Mouse (Mus musculus) lung, postnatal 0 days (tissue): ENCODE measurements at regions not wholly inside any gene's neighbourhood (a gene's known extent, or its start where the extent isn't known, plus 50 kb on each side); places are given as distances from the start of the nearest gene placed in this dataset.

ENCODE experiments used
- CTCF ChIP-seq: IDR thresholded peaks from 2 replicates; pipeline ENCODE4 v1.5.1; 2016; ENCODE audit warnings: antibody characterized with exemption, mild to moderate bottlenecking
- EP300 ChIP-seq: IDR thresholded peaks from 2 replicates; pipeline ENCODE4 v1.6.1; 2016; ENCODE audit warnings: antibody characterized with exemption, mild to moderate bottlenecking, control low read depth

- no peak for TF ChIP-seq CTCF
- TF ChIP-seq EP300, result no peak
Observed at GRCm38 (mm10) chr6:81474786-81475185, 448.7 kb upstream of the Gcfc2 start.
